17 mouse cellular contexts compared by ENCODE assay signal in the genomic region with DNA sequence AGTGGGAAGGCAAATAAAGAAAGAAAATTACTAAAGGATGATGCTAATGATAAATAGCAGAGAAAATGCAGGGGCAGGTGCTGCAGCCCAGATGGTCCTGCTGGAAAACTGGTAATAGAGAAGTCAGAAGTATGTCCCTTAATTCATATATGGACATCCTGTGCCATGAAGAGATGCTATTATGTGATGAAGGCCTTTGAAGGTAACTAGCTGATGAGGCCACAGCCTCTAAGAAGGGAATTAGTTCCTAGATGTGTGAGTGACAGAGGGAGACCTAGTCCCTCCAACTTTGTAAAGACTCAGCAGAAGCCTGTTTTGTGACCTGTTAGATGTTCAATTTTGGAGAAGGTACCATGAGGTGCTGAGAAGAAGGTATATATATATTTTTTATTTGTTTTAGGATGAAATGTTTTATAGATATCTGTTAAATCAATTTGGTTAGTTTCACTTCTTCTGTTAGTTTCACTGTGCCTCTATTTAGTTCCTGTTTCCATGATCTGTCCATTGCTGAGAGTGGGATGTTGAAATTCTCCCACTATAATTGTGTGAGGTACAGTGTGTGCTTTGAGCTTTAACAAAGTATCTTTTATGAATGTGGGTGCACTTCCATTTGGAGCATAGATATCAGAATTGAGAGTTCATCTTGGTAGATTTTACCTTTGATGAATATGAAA.
"Had no signal": no experiment of that assay in that cellular context is flagged by ENCODE, and none has a peak within 500 bp of the region (broad histone marks: within the 10 kb centered on the region; RNA-seq: fewer than 3 reads in every experiment).

No protein-coding gene starts in this region.

- DNase-seq: kidney, adult 18-20 months; kidney, adult 9 months; kidney, postnatal 14 days; kidney, postnatal 4 days; left cerebral cortex, postnatal 4 days; lung, adult 18-20 months; lung, postnatal 14 days; thymus, adult 18-20 months; thymus, postnatal 36 days had no signal

- H3K9ac ChIP-seq: limb, embryonic 12.5 days; limb, embryonic 15.5 days; liver, embryonic 14.5 days; midbrain, embryonic 13.5 days had no signal

- H3K9me3 ChIP-seq: limb, embryonic 12.5 days; limb, embryonic 15.5 days; megakaryocyte, embryonic 14.5 days; midbrain, embryonic 10.5 days; midbrain, embryonic 13.5 days had no signal

- H3K4me1 ChIP-seq: megakaryocyte, embryonic 14.5 days had no signal

- H3K4me2 ChIP-seq: limb, embryonic 12.5 days; limb, embryonic 15.5 days; liver, embryonic 11.5 days; midbrain, embryonic 13.5 days had no signal

- ATAC-seq: intestine, embryonic 16.5 days; midbrain, embryonic 13.5 days had no signal

- H3K27ac ChIP-seq: limb, embryonic 12.5 days; limb, embryonic 15.5 days; liver, embryonic 14.5 days; midbrain, embryonic 10.5 days; midbrain, embryonic 13.5 days had no signal

- H3K36me3 ChIP-seq: limb, embryonic 12.5 days; limb, embryonic 15.5 days; midbrain, embryonic 10.5 days; midbrain, embryonic 13.5 days had no signal

- H3K4me3 ChIP-seq: limb, embryonic 12.5 days; limb, embryonic 15.5 days; megakaryocyte, embryonic 14.5 days; midbrain, embryonic 10.5 days; midbrain, embryonic 13.5 days had no signal

- H3K27me3 ChIP-seq: limb, embryonic 12.5 days; limb, embryonic 15.5 days; megakaryocyte, embryonic 14.5 days; midbrain, embryonic 13.5 days had no signal
